Mouse (Mus musculus) right cerebral cortex, postnatal 25 days (tissue): ENCODE results near the gene Gm3625.
A peak's percentile ranks its signal among the peaks of the same experiment; 100 is the strongest.

Experiments
- DNase-seq: peaks from one replicate; pipeline ENCODE4 v3.0.0; 2022

The Gm3625 gene

DNA sequence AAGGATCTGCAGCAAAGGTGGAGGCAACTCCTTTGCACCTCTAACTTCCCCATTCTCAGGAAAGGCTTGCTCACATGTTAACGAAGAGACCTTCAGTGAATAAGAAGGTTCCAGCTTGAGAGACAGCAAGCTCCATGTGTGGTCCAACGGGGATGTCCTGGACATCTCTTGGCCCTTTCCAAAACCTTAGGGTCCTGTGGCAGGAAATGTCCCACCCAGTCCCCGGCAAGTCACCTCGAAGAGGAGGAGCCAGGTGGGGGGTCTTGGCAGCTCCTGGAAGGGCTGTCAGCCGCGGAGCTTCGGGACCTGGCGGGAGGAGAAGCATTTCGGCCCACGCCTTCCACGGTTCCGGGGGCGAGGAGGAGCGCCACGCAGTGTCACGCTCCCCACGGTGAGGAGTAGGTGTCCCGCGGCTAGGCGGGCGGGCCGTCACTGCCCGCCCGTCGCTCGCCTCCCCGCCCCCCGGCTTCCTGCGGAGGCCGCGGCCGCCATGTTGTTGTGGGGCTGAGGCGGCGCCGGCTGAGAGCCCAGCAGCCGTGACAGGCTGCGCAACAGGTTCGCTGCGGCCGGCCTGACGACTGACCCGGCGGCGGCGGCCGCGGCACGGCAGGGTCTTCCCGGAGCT, at the start of gene Gm3625, which contains the start of gene Itsn2:
TSS of gene Gm3625 (minus strand) at position 387 of the 625 bp plus-strand sequence.
TSS of gene Itsn2 (plus strand) at position 98 of the 625 bp plus-strand sequence.
- peak; percentile 84 for DNase-seq

DNA sequence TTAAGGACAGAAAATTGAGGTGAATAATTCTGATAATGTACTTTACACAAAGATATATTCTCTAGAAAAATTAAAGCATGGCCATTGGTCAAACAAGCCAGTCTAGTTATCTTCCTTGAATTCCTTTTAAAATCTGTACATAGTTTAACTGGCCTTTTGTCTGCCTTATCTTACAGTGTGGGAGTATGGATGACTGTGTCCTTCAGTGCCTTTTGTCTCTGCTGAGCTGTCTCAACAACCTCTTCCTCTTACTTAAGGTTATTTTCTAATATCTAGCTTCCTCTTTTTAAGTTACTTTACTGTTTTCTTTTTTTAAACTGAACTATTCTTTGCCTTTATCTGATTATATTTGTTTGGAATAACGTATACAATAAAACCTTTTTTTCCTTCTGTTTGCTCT, 48.0 kb upstream of the Gm3625 start:
- DNase-seq, result no peak

DNA sequence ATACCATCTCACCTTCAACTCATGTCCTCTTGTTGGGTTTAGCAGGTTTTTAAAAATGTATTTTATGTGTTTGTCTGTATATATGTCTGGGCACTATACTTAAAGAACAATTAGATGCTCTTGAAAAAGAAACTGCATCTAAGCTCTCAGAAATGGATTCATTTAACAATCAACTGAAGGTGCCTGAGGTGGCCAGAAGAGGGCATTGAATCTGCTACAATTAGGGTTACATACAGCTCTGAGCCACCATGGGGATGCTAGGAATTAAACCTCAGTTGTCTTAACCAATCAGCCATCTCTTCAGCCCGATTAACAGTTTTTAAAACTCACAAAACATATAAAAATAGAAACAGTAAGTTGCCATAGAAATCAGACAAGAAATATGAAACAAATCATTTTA, 45.7 kb upstream of the Gm3625 start:
- DNase-seq, result no peak

DNA sequence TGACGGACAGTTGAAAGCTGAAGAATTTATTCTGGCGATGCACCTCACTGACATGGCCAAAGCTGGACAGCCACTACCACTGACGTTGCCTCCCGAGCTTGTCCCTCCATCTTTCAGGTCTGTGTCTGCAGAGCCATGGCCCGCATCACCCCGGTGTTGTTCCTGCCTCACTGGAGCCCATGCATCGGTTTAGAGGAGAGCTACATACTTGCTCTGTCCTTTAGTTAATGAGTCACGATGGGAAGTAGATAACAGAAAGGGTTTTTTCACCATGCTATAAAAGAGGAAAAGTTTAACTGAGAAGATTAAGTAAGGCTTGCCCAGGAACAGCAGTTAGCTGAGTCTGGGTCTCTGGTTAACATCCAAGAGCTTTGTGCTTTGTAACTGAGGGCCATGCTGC, 40.2 kb upstream of the Gm3625 start:
- DNase-seq, result no peak

DNA sequence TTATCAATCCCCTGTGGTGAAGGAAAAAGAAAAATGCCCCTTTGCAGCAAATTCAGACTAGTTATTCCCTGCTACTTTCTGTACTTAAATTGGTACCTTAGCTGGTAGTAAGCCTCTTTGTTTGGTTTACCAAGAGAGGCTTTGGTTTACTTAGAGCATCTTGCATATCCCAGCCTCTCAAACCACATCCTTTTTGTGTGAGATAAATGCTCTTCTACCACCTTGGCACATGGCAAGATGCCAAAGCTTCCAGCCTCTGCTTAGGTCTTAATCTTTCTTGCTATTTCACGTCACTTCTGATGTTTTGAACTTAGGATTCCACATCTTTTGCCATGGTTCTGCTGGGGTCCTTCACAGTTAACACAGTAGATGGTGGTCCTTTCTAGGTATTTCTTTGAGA, 31.5 kb upstream of the Gm3625 start:
- no peak for DNase-seq

DNA sequence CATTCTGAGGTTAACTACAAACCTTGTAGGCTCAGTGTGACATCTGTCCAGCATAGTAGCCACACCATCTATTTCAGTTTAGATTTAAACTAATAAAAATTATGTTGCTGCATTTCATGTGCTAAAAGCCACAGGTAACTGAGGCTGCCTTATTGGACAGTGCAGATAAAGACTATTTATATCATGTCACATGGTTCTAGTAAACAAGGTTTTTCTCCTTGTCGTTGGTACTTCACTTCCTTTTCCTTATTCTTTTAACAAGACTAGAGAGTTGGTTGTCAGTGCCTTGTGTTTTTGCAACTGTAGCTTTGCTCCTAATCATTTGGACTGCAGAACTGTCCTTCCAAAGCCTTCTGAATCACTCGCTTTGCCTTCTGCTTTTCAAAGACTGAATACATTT, 22.0 kb upstream of the Gm3625 start:
- DNase-seq, result no peak

DNA sequence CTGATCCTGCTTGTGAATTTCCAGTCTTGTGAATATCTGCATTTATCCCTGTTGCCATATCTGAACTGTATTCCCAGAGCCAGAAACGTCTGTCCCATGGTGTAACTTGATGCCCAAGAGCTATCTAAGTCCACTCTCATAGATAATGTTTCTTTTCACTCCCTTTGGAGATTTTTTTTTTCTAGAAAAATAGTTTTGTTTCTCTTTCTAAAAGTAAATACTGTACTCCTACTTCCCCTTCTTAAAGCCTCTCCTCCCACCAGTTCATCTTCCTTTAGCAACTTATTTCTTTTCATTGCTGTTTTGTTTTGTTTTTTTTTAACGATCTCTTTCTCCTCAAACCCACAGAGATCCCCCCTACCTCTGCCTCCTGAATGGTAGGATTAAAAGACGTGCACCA, 13.9 kb upstream of the Gm3625 start:
- no peak for DNase-seq

DNA sequence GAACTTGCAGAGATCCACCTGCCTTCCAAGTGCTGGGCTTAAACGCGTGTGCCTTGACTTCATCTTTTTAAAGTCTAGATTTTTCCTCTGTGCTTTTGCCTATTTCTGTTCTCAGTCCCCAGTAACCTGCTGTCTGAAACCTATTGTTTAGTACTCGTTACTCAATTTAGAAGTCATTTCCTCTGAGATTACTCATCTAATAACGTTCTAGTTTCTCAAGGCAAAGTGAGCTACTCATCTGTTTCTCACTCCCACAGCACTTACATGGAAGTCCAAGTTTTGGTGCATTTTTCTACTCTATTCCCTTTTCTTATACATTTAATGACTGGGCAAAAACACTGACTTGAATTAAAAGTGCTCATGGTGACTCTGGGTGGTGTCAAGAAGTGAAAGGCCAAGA, 7.0 kb upstream of the Gm3625 start:
- DNase-seq, result no peak

DNA sequence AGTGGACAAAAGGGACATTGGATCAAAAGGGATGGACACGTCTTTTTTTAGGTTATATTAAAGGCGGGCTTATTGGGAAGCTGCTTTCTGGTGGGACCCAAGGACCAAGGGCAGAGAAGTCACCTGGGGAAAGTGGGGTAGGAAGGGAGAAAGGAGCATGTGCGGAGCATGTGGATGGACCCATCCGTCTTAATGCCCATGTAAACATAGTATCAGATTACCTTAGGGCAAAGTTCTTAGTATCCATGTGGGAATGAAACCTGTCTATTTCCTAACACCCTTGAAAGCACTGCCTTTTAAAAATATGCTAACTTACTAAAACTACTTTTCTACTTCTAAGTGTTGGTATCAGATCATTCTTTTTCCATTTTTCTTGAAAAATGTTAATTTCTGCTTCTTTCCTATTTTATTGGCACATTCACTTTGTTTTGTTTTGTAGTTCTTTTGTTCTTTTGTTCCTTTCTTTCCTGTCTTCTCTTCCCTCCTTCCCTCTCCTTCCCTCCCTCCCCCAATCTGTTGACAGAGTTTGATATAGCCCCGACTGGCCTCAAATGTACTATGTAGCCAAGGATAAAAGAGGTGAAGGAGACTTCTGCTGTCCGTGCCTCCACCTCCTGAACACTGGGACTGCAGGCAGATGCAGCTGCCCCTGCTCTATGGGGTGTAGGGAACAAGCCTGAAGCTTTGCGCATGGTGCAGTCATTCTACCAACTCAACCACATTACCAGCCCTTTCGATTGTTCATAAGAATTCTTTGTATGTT, 6.1 kb upstream of the Gm3625 start:
- DNase-seq, result no peak

DNA sequence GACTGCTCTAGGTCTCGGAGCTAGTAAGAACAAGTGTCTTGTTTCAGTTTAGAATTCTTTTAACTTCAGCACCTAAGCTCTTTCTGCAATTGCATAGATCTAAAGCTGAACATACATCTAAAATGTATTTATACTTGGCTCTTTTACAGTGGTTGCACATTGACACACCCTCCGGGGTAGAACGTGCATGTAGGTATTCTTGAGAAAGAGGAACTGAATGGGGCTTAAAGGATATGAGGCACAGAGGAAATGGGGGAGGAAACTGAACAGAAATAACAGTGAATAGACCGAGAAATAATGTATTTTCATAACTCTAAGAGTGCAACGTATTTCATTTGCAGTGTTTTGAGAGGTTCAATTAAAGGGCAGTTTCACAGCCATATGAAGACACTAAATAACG, 2.3 kb upstream of the Gm3625 start:
- DNase-seq, result no peak

DNA sequence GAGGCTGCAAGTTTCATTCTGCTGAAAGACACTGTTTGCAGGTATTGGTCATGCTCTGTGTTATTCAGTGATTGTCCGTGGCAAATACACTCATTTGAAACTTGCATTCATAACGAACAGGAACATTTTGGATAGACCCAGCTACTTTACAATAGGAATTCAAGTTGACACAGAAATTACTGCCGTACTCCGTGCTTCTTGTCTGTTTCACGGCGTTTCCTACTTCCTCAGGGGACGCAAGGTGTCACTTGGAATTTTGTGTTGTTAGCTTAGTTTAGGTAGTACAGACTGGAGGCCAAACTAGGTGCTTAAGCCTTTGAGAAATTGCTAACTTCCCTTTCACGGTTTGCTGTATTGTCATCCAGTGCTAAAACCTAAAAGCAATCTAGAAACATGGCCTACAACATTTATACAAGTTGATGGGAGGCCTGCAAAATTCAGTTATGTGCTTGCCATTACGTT, 1.2 kb upstream of the Gm3625 start:
- DNase-seq, result no peak

DNA sequence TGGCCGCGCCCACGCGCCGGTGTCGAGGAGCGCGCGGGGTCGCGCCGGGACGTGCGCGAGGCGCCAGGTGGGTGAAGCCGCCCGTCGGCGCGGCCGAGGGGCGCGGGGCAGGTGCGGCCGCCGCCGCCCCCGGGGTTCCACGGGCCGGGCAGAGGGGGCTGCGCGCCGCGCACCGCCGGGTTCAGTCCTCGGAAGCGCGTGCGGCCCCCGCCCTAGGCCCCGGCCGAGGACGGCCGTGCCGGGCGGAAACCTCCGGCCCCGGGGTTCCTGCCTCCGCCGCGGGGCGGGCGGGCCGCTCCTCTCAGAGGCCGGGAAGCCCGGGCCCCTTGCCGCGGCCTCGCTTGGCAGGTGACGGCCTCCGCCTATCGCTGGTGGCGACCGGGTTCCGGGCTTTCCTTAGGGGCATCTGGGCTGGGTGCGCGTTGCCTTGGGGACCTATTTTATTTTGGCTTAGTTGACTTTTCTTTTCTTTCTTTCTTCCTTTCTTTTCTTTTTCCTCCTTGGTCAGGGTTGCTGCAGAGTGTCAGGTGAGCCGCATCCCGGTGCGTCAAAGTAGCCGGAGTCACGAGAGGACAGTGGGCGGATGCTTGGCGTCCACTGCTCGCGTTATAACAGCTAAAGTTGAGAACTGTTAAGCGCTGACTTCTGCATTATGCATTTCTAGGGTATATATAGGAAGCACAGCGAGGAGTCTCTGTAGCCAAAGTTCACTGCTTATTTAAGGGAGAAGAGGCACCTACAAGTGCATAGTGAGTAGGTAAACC, 621 bp upstream of the Gm3625 start:
- peak; percentile 56 for DNase-seq

DNA sequence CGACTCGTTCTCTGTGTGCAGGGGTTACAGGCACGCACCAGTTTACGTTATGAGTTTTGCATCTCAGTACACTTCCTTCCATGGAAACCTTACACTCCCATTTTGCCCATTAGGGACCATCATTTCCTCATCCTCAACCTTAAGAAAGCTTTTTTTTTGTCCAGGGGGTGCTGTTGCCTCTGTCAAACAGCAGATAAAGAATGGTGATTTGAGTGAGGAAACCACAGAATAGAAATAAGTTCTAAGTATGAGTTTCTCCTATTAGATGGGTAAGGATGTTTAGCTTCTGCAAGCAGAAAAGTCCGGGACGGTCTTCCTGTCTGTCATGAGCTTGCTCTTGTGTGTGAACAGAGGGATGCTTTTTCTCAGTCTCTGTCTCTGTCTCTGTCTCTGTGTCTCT, 702 bp downstream of the Gm3625 start:
- no peak for DNase-seq

DNA sequence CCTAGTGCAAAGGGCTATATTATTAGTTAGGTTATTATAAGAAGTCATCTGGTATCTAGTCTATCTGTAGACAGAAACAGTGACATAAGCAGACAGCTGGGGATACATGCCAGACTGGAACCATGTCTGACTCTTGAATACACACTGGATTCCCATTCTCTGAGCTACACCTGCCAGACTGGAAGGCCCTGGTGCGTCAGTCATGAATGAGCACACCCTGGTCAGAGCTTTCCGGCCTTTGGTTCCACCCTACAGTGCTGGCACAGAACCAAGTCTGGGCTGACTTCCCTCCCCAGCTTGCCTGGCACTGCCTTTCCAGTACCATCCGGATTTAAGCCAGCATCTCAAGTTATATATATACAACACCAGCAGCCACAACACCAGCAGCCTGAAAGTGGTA, 4.1 kb downstream of the Gm3625 start:
- no peak for DNase-seq

DNA sequence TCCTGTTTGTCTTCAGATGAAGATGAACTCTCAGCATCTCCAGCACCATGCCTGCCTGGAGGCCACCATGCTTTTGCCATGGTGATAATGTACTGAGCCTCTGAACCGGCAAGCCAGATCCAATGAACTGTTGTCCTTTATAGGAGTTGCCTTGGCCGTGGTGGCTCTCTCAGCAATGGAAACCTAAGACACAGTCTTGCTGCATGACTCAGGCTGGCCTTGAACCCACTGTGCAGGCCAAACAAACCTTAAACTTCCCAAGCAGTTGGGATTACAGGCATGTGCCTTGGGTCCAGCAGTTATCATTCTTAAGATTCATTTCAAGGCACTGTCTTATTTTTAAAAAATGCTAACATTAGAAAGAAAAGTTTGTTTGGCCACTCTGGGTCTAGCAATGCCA, 4.9 kb downstream of the Gm3625 start:
- DNase-seq, result no peak

DNA sequence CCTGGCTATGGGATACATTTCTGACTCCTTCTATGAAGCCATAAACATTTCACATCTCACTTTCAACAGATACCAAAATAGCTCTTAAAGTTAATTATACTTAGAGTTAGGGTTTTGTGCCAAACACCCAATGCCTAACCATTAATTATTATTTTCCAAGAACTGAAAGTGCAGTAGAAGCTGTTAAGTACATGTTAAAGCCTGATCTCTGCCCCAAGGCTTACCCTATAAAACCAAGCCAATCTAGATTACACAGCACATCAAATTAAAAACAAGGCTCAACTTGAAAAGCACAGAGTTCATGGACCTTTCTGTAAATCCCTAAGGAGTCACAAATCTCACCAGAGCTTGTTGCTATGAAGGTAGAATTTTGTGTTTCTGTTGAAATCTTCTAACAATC, 10.4 kb downstream of the Gm3625 start:
- DNase-seq, result no peak

DNA sequence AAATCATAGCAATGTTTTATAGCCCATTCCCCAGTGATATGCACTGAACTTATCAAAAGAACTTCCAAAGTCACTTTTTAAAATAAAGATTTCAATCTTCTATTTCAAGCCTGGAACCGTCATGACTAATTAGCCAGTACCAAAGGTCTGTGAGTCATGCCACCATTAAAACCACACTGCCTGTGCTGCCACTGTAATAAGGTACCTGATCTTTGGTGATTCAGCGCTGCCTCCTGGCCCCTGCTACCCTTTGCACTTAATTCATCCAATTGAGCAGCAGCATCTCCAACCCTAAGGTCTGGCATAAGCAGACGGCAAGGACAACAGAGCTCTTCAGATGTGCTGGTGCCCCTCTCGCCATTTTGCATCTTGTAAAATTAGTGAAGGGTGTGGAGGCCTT, 18.7 kb downstream of the Gm3625 start:
- DNase-seq, result no peak

DNA sequence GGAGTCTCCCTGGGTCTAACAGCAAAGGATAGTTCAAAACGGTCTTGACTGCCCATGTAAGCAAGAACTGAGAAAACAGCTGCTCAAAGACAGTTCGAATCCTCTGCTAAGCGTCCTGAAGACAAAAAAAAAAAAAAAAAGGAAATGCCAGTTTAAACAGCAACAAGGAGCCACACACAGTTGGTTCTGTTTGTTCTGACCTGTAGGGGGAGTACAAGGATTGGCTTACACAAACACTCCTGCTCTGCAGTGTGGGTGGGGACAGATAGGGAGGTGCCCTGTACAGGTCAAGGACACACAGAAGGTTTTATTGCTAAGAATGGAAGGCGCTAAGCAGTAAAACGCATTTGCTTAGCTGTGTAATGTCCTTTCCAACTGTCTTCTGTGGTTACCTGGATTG, 20.9 kb downstream of the Gm3625 start:
- DNase-seq, result no peak

DNA sequence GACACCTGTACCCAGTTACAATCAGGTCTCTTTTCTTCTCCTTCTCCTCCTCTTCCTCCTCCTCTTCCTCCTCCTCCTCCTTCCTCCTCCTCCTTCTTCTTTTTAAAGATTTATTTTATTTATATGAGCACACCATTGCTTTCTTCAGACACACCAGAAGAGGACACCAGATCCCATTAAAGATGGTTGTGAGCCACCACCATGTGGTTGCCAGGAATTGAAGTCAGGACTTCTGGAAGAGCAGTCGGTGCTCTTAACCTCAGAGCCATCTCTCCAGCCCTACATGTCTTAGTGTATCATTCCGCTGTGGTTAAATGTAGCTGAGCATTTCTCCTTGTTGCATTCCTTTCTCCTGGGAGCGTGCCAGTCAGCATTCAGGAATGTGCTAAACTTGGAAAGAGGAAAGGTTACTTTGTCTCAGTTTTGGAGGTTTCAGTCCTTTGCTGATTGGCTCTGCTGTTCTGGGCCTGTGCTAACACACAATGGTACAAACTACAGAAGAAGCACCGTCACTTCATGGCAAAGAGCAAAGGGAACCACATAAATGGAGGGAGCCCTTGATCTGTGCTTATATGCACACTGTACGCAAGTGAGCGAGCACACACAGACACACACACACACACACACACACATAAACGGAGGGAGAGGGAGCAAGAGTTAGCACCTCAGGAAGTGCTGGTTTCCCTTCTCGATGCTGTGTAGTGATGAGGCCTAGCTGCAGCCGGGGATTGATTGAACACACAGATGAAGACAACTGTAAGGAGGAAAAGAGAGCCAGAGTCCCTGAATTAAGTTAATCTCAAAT, 34.0 kb downstream of the Gm3625 start:
- no peak for DNase-seq

DNA sequence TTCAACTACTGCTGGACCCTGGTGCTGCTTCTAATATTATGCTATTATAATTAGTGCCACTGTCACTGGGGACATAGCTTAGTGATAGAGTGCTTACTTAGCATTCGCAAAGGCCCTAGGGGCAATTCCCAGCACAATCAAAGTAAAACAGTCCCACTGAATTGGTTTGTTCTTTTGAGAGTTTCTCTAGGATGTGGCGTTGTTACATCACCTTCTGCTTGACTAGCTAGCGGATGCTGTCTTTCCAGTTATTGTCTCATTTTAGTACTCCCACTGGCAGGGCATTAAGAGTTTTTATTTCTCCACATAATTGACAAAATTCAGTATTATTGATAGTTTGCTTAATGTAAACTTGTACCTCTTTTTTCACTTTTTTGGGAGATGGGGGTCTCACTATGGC, 34.7 kb downstream of the Gm3625 start:
- DNase-seq, result no peak

DNA sequence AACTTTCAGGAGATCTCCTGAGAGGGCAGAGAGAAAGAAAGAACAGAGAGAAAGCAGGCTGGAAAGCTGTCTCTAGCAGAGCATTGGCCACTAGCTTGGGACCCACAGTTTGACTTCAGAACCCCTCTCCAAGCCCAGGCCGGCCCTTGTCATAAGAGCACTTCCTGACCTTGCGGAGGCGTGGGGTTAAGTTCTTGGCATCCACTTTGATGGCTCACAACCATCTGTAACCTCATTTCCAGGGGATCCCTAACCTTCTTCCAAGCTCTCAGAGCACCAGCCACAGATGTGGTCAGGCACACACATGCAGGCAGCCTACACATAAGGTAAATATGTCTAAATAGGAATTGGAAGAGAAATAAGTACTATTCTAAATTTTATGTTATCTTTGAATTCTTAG, 35.3 kb downstream of the Gm3625 start:
- no peak for DNase-seq

DNA sequence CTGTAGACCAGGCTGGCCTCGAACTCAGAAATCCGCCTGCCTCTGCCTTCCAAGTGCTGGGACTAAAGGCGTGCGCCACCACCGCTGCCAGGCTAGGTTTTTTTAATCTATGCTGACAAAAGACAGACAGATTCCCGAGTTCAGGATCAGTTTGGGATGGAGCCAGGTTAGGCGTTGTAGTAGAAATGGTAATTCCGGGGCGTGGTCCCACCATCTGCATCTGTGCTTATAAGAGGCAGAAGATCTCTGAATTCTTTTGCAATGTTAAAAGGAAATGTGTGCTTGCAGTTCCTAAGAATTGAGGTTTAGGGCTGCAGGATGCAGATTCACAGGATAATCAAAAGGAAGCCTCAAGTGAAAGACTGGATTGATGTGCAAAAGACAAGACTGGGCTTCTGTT, 35.8 kb downstream of the Gm3625 start:
- no peak for DNase-seq

DNA sequence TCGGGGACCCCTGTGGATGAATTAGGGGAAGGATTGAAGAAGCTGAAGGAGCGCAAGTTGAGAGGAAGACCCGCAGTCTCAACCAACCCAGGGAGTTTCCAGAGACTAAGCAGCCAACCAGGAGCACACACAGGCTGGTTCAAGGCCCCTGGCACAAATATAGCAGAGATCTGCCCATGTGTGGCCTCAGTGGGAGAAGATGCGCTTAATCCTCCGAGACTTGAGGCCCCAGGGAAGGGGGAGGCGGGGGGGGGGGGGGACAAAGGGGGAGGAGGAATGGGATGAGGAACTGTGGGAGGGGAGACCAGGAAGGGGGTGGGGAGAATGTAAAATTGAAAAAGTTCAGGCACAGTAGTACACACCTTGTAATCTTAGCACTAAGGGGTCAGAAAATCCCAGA, 37.3 kb downstream of the Gm3625 start:
- DNase-seq, result no peak
